Mouse (Mus musculus) urinary bladder, postnatal 14 days (tissue): ENCODE results near the gene Ctxn2.

Experiments
- DNase-seq: peaks from one replicate; pipeline ENCODE4 v3.0.0; 2021; ENCODE audit warnings: low spot score

Ctxn2 gene

GRCm38 (mm10) chr2:125196771-125197170, 60.3 kb downstream of the Ctxn2 start:
- no peak for DNase-seq
